Mouse (Mus musculus) liver, adult 2 months (tissue): Measurements from ENCODE around the gene Gap43.

Experiments
- CTCF ChIP-seq: fragments of 200-500 bp; IDR thresholded peaks from 2 replicates; pipeline ENCODE4 v1.5.1; 2011; ENCODE audit warnings: low read depth, low read length, control low read depth
- POLR2A ChIP-seq: fragments of 200-500 bp; IDR thresholded peaks from 2 replicates; pipeline ENCODE4 v1.6.1; 2011; ENCODE audit warnings: low read length, control low read depth; ENCODE audit not compliant: insufficient read depth; ENCODE audit errors: extremely low read depth

- TF ChIP-seq CTCF: no peak
- no peak for TF ChIP-seq POLR2A
Measured at GRCm38 (mm10) chr16:42336610-42337009, 3.8 kb downstream of the Gap43 start.
